Mouse (Mus musculus) liver, adult 2 months (tissue): ENCODE data around the gene Phex. TPM values are rescaled to one million over a fixed set of nuclear protein-coding genes. Genes with fewer than 3 reads are reported as not detected.

Experiments used
- DNase-seq: peaks from one replicate; pipeline ENCODE4 v3.0.0-alpha.2; 2011; ENCODE audit warnings: low read depth, low spot score; ENCODE audit errors: extremely low read depth
- H3K27ac ChIP-seq: fragments of 200-500 bp; replicated peaks from 2 replicates; pipeline ENCODE4 v1.5.1; 2012; ENCODE audit warnings: low read depth, mild to moderate bottlenecking, control low read depth, inconsistent platforms, low read length; ENCODE audit not compliant: insufficient read depth
- H3K27me3 ChIP-seq: fragments of 200-500 bp; 2 replicates; pipeline ENCODE4 v1.6.1; 2012; ENCODE audit warnings: mild to moderate bottlenecking, moderate library complexity, low read length, inconsistent platforms; ENCODE audit not compliant: control insufficient read depth, insufficient read depth
- H3K36me3 ChIP-seq: fragments of 200-500 bp; 2 replicates; pipeline ENCODE4 v1.6.1; 2012; ENCODE audit warnings: low read length, inconsistent platforms; ENCODE audit not compliant: control insufficient read depth, insufficient read depth
- H3K4me1 ChIP-seq: fragments of 200-500 bp; 2 replicates; pipeline ENCODE4 v1.6.1; 2011; ENCODE audit warnings: low read length; ENCODE audit not compliant: control insufficient read depth, insufficient read depth
- H3K4me3 ChIP-seq: fragments of 200-500 bp; 2 replicates; pipeline ENCODE4 v1.5.1; 2011; ENCODE audit warnings: low read depth, mild to moderate bottlenecking, control low read depth, low read length, moderate library complexity; ENCODE audit not compliant: insufficient read depth
- H3K79me2 ChIP-seq: fragments of 200-500 bp; 2 replicates; pipeline ENCODE4 v1.6.1; 2012; ENCODE audit warnings: inconsistent platforms, mild to moderate bottlenecking, low read length, moderate library complexity; ENCODE audit not compliant: control insufficient read depth, insufficient read depth
- H3K9ac ChIP-seq: fragments of 200-500 bp; 2 replicates; pipeline ENCODE4 v1.6.1; 2012; ENCODE audit warnings: low read depth, mild to moderate bottlenecking, control low read depth, inconsistent platforms, low read length
- CTCF ChIP-seq: fragments of 200-500 bp; IDR thresholded peaks from 2 replicates; pipeline ENCODE4 v1.5.1; 2011; ENCODE audit warnings: low read depth, low read length, control low read depth
- POLR2A ChIP-seq: fragments of 200-500 bp; IDR thresholded peaks from 2 replicates; pipeline ENCODE4 v1.6.1; 2011; ENCODE audit warnings: low read length, control low read depth; ENCODE audit not compliant: insufficient read depth; ENCODE audit errors: extremely low read depth
- WGBS: fragments of 180-500 bp; shearing (Covaris S2); methylation state at CpG from one replicate; pipeline ENCODE4 v1.1.7; 2018; 5-methylcytosine and 5-hydroxymethylcytosine counted together
- polyA plus RNA-seq: library from polyadenylated mRNA; depleted of rRNA; stranded (reverse); fragments of >200 nt; gene quantifications from 2 replicates; pipeline ENCODE4 v1.2.3, GENCODE M21; 2012; rRNA removed
- total RNA-seq: library from RNA; depleted of rRNA; stranded (reverse); fragments of >200 nt; gene quantifications from 2 replicates; pipeline ENCODE4 v1.2.3, GENCODE M21; 2014; rRNA removed

The Phex gene
- not detected in 2 replicates for total RNA-seq
- not detected in 2 replicates for polyA plus RNA-seq

DNA sequence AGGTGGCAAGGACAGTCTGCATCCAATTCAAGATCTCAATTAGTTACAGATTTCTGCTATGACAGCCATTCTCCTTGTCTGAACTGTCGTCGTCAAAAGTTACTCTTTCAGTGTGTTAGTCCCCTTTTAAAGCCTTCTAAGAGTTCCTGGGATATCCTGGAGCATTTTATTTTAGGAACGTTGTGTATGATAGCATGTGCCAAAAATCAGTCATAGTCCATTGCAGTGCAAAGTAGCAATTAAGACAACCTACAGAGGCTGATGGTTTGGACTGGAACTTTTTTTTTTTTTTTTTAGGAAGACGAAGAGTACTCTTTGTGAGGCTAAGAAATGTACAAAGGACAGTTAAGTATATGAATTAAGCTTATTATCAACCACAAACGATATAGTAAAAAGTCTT lies at the start of gene Phex:
TSS of gene Phex (minus strand) at position 101 of the 400 bp plus-strand sequence.
- H3K4me3 ChIP-seq, result no peak within 1 kb of the TSS
- WGBS, result 68% methylated on average over 5 of the region's 5 CpGs
- no peak within 1 kb of the TSS for H3K9ac ChIP-seq
- H3K4me1 ChIP-seq, result no peaks in the 10 kb centered on the region
- H3K36me3 ChIP-seq, result no peaks in the 10 kb centered on the region
- DNase-seq, result no peak
- no peak within 1 kb of the TSS for H3K27ac ChIP-seq
- no peaks in the 10 kb centered on the region for H3K27me3 ChIP-seq
- no peaks in the 10 kb centered on the region for H3K79me2 ChIP-seq
- TF ChIP-seq CTCF, result no peak
- no peak for TF ChIP-seq POLR2A

GRCm38 (mm10) chrX:157462716-157463115 lies 47.6 kb upstream of the Phex start:
- TF ChIP-seq CTCF, result no peak
- TF ChIP-seq POLR2A, result no peak
- Histone ChIP-seq H3K27me3 (no peaks in the 10 kb centered on the region), H3K79me2 (no peaks in the 10 kb centered on the region), H3K4me3 (no peak overlapping the region), H3K27ac (no peak overlapping the region), H3K4me1 (no peaks in the 10 kb centered on the region), H3K36me3 (no peaks in the 10 kb centered on the region), H3K9ac (no peak overlapping the region)
- WGBS, result 77% methylated on average over 3 of the region's 3 CpGs
- DNase-seq, result peak; percentile 5

DNA sequence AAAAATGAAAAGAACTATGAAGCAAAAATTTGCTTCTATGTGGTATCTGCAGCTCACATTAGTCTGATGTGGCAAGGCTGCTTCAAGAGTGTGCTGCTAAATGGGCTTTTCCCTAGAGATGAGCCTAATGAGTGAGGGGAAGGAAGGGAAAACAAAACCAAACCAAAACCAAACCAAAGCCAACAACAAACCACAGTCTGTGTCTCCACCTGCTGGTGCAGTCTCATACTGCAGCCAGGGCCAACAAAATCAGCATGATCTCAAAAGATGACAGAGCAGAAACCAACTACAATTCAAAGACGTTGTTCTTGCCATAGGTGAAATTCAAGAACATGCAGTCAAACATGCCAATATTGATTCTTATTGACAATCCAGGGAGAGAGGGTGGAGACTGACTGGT lies 39.3 kb upstream of the Phex start:
- no peak overlapping the region for H3K27ac ChIP-seq
- H3K4me3 ChIP-seq, result no peak overlapping the region
- H3K79me2 ChIP-seq, result no peaks in the 10 kb centered on the region
- WGBS, result 21% methylated on average over 1 of the region's 1 CpGs
- H3K9ac ChIP-seq, result no peak overlapping the region
- no peaks in the 10 kb centered on the region for H3K4me1 ChIP-seq
- H3K27me3 ChIP-seq, result no peaks in the 10 kb centered on the region
- TF ChIP-seq POLR2A (no peak), CTCF (peak; percentile 63; the same call in 1 of the 2 replicates)
- no peaks in the 10 kb centered on the region for H3K36me3 ChIP-seq
- peak; percentile 5 for DNase-seq

DNA sequence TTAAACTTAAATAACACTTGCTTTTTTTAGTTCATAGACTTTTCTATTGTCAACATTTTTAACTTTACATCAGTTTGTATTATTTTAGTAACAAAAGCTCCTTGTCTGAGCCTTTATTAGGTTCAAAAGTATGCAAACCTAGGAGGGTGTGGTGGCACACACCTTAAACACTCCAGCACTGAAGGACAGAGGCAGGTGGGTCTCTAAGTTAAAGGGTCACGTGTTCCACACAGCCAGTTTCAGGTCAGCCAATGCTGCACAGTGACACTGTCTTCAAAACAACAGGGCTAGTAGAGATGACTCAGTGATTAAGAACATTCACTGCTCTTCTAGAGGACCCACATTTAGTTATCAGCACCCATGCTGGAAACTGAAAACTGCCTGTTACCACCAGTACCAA lies 33.9 kb upstream of the Phex start:
- WGBS, result 100% methylated on average over 1 of the region's 1 CpGs
- no peaks in the 10 kb centered on the region for H3K36me3 ChIP-seq
- no peak overlapping the region for H3K4me3 ChIP-seq
- H3K27me3 ChIP-seq, result no peaks in the 10 kb centered on the region
- no peaks in the 10 kb centered on the region for H3K4me1 ChIP-seq
- no peaks in the 10 kb centered on the region for H3K79me2 ChIP-seq
- H3K9ac ChIP-seq, result no peak overlapping the region
- DNase-seq, result no peak
- H3K27ac ChIP-seq, result no peak overlapping the region
- TF ChIP-seq POLR2A (no peak), CTCF (no peak)

DNA sequence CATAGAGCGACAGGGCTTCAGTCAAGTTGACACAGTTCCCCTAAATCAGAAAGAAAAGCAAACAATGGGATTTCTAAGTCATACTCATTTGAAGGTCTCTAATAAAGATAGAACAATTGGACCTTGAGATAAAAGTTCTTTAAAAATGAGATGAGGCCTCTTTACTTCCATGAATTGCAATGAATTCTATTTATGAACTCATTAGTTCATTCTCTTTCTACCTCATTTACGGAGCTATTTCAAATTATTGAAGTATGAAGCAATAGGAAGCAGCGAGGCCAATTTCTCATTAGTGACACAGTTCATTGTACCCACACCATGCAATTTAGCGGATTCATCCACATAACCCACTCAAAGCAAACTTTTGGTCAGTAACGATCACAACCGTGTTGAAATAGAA lies 32.3 kb upstream of the Phex start:
- Histone ChIP-seq H3K27me3 (no peaks in the 10 kb centered on the region), H3K27ac (no peak overlapping the region), H3K4me3 (no peak overlapping the region), H3K36me3 (no peaks in the 10 kb centered on the region), H3K79me2 (no peaks in the 10 kb centered on the region), H3K4me1 (no peaks in the 10 kb centered on the region), H3K9ac (no peak overlapping the region)
- DNase-seq, result no peak
- WGBS, result 88% methylated on average over 6 of the region's 6 CpGs
- no peak for TF ChIP-seq CTCF
- TF ChIP-seq POLR2A, result no peak

GRCm38 (mm10) chrX:157434768-157435167 lies 19.7 kb upstream of the Phex start:
- no peak overlapping the region for H3K4me3 ChIP-seq
- WGBS, result 100% methylated on average over 1 of the region's 1 CpGs
- H3K79me2 ChIP-seq, result no peaks in the 10 kb centered on the region
- H3K27ac ChIP-seq, result no peak overlapping the region
- no peak overlapping the region for H3K9ac ChIP-seq
- no peaks in the 10 kb centered on the region for H3K36me3 ChIP-seq
- H3K27me3 ChIP-seq, result no peaks in the 10 kb centered on the region
- no peak for DNase-seq
- no peak for TF ChIP-seq POLR2A
- no peak for TF ChIP-seq CTCF
- no peaks in the 10 kb centered on the region for H3K4me1 ChIP-seq

DNA sequence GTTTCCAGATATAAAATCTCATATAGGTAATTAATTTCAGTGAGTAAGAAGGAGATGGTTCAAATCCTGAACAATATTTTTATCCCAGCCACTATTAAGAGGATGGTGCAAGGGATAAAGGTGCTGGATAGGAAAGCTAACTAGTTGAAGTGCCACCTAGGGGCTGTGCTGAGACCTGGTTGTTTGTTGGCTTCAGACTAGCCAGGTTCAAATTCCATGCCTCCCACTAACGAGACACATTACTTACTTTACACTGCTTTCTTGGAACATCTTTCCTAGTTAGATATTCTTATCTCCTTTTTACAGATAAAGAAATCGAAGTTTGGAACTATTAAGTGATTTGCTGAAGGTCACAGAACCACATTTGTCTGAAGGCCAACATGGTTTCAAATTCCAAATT lies 4.3 kb upstream of the Phex start:
- 13% methylated on average over 2 of the region's 2 CpGs for WGBS
- TF ChIP-seq CTCF (no peak), POLR2A (no peak)

More for the DNA sequence above, 4.3 kb upstream of the Phex start:
- Histone ChIP-seq H3K27ac (no peak overlapping the region), H3K79me2 (no peaks in the 10 kb centered on the region), H3K9ac (no peak overlapping the region), H3K4me1 (no peaks in the 10 kb centered on the region), H3K27me3 (no peaks in the 10 kb centered on the region), H3K4me3 (no peak overlapping the region), H3K36me3 (no peaks in the 10 kb centered on the region)
- peak; percentile 73 for DNase-seq
